Mouse (Mus musculus): Measurements from ENCODE around the gene Irf6.

- TF ChIP-seq CTCF (IDR thresholded peaks at IDR 0.05; ENCODE audit: low read depth) = no peak
- TF ChIP-seq EP300 (IDR thresholded peaks at IDR 0.05; ENCODE audit: low read depth) = no peak
Measured at GRCm38 (mm10) chr1:193159163-193159562, 6.3 kb downstream of the Irf6 start.

All from liver, postnatal 0 days (tissue).